Mouse (Mus musculus) ovary, postnatal 36 days (tissue): ENCODE measurements around the gene Gpt2.

Source experiments
- DNase-seq: peaks from one replicate; pipeline ENCODE4 v3.0.0; 2022; ENCODE audit warnings: low spot score, mixed read lengths

Gpt2 gene

DNA sequence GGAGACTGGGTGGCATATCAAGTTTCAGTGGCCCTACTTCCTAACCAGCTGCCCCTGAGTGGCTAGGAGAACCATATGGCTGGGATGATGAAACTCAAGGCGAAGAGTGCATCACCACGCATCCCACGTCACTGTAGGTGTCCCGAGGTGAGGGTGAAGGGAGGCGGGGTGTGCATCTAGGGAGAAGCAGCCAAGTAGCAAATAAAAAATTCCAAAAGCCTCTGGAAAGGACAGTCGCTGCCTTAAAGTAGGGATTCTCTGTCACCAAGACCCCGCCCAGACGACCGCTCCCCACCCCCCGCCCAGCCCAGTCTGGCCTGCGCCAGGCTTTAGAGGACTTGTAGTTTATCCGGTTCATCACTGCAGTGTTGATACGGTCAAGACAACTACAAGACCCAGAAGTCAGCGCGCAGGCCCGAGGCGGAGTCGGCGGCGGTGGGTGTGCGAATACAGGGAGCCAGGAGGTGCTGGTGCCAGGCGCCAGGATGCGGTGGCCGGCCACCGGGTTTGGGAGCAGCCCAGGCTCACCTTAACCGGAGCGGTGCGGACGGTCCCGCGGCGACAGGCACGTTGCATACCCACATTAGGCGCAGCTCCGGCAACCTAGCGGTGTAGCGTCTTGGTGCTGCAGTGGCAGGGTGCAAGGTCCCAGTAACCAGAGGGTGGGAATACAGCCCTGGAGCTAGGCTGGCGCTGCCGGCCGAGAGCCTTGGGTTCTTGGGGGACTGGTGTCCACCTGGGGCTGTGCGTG is at the start of gene Gpt2:
TSS of gene Gpt2 (plus strand) at position 452 of the 751 bp plus-strand sequence.
- DNase-seq, result peak; percentile 92

DNA sequence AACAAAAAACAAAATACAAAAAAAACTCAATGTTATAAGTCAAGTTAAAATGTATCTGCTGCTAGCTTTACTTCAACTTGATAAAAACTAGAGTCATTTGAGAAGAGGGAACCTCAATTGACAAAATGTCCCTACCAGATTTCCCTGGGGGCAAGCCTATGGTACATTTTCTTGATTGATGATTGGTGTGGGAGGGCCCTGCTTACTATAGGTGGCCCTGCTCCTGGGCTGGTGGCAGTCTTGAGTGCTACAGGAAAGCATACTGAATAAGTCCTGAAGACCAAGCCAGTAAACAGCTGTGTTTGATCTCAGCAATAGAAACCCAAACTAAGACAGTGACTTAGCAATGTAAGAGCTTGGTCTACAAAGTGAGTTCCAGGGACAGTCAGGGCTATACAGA is 48.3 kb upstream of the Gpt2 start:
- no peak for DNase-seq

DNA sequence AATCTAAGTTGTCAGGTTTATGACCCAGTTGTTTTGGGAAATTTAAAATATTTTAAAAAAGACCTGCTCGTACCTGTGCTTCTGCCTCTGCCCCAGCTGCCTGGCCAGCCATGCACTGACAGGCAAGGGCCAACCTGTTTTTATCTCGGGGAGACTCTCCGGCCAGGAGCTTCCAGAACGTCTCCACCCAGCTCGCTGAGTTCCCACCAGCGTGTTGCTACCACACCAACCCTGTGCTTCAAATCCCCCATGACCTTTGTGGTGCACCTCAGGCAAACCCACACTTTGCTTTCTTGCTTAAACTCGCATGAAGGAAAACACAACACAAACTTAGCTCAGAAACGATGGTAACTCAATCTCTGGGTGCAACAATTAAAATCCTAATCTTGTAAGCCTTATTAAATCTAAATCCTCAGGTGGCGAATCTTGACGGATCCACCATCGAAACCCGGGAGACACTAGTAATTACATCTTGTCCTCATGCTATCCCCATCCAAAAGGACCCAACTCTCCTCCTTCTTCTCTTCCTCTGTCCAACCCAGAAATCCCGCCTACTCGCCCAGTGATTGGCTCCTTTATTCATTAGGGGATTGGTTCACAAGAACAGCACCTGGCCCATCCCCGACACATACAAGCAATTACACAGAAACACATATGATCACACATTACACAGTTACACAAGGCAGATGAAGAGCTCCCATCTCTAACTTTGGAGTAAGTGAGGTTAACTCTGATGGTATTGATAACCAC is 46.3 kb upstream of the Gpt2 start:
- no peak for DNase-seq

DNA sequence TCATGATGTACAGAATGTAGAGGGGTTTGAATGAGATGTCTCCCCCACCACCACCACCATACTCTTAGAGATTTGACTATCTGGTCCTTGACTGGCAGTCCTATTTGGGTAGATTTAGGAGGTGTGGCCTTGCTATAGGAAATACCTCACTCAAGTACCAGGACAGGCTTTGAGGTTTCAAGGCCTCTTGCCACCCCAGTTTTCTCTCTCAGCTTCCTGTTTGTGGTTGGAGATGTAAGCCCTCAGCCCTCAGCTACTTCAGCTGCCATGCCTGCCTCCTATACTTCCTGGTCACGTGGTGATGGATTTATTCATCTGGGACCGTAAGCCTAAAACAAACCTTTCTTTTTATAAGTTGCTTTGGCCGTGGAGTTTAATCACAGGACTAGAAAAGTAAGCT is 42.0 kb upstream of the Gpt2 start:
- DNase-seq, result no peak

DNA sequence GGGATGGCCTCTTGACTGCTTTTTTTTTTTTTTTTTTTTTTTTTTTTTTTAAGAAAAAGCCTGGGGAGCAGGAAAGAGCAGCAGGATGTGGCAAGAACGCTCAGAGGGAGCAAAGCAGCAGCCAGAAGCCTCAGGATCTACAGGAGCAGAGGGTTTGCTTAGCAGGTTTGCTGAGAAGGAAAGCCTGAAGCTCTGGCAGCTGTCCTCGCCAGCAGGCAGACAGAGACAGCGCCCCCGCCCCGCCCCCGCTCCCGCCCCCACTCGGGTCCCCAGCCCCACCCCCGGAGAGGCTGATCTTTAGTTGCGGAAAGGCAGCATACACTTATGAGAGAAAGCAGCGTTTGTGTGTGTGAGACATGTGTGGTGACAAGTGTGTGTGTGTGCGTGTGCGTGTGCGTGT is 40.0 kb upstream of the Gpt2 start:
- no peak for DNase-seq

DNA sequence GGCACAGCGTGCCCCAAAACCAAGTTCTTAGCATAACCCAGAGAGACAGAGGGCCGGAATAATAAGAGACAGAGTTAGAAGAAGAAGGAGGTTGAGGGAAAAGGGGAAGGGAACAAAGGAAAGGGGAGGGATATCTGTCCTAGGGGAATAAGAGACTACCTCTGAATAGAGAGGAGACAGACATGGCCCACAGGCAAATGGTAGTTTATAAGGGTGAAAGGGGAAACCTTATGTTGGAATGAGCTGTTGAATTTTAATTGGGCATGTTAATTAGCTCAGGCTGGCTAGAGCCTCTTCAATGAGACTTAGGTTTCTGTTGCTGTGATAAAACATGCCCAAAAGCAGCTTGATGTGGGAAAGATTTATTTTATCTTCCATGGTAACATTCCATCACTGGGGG is 39.1 kb upstream of the Gpt2 start:
- no peak for DNase-seq

DNA sequence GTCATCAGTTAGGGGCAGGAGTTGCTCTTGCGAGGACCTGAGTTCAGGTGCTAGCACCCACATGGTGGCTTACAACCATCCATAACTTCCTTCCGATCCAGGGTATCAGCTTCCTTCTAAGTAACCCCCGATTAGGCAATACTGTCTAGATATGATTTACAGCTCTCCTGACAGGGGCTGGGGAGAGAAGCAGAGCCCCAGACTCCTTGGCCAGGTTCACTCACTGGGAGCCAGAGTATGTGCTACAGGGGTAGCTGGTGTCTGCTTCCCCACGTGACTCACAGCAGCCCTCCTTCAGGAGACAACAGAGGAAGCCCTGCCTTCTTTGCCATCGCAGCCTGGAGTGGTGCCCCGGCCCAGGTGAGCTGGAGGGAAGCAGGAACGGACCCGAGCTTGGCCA is 37.6 kb upstream of the Gpt2 start:
- no peak for DNase-seq

DNA sequence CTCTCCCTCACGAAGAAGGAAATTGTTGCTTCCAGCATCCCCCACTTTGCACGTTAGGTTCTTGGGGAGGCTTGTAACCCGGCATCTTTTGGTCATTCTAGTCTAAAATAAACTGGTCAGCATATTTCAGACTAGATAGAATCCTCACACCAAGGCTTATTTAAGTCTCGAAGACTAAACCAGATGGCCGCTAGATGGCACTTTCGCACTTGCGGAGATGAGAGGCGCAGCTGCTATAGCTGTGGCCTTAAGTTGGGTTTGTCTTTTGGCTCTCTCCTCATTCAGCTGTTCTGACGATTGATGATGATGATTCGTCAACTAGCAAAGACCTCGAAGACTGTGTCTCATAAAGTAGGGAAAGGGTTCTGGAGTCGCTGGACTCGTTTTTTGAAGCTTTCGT is 35.8 kb upstream of the Gpt2 start:
- peak; percentile 27 for DNase-seq

DNA sequence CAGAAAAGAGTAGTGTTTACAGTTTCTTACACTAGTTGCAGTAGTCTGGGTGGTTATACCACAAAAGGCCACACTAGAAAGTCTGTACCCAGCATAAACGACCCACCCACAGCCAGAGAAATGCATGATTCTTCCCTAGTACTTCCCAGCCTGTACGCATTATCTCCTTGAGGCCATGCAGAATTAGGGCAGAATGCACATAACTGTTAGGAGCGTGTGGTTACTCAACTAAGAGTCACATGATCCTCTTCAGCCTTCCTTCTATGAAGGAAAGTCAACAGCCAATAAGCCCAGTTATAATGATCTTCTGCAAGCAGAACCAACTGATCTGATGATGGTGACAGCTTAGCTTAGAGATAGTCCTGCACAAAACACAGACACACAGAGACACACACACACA is 32.8 kb upstream of the Gpt2 start:
- DNase-seq, result no peak

DNA sequence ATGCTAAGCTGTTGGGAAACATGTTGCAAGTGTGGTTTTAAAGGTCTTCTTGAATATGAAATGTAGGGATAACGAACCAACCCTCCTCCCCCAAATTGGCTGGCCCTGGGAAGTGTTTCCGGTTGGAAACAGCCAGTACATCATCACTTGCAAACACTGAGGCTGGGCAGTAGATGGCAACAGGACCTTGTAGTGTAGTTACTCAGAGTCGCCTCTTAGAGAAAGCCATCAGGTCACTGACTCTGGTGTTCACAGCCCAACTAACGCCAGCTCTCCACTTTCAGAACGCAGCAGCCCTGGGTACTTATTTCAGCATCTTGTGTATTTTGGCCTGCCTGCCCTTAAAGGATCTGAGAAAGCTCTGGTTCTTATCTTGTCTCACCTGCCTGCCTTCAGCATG is 31.6 kb upstream of the Gpt2 start:
- no peak for DNase-seq

DNA sequence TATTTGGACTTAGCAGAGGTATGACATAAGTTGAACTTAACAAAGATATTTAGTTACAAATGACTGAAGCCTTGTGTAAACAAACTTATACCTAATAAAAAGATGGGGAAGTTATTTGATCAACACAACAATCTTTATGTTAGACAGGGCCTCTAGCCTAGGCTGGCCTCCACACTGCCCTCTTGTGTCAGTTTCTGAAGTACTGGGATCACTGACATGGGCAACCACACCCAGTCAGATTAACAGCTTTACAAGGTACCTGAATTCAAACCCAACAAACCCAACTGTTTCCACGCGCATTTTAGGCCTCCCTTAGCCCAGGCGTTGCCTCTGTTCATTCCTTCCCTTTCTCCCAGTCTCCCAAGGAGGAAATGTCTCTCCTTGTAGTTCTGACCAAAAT is 31.0 kb upstream of the Gpt2 start:
- no peak for DNase-seq

DNA sequence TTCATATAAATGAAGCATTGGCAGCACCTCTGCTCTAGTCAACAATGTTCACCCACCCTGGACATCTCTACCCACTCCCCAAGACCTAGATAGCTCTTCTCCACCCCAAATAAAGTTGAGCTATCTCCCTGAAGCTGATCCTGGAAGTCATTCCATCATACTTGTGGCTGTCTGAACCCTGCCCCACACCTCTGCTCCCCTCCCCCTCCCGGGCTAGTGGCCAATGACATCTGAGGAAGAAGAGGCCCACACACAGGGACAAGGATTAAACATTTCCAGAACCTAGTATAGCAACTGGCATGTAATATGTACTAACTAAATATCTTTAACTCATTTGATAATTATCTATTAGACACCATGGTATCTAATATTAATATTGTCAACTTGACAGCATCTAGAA is 29.9 kb upstream of the Gpt2 start:
- no peak for DNase-seq

DNA sequence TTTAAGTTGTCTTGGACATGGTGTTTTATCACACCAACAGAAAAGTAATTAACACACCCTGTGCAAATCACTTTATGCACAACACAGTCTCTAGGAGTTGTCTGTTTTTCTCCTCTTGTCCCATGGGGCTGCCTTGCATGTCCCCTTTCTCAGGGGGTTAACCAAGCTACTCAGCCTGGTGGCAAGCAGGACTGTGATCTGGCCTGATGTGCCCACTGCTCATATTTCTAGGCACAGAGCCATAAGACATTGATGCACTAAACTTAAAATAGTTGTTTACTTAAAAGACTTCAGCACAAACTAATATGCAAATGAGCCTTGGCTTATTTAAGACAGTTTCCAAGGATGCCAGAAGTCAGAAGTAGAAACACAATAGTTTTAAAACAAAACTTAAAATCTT is 28.1 kb upstream of the Gpt2 start:
- no peak for DNase-seq

DNA sequence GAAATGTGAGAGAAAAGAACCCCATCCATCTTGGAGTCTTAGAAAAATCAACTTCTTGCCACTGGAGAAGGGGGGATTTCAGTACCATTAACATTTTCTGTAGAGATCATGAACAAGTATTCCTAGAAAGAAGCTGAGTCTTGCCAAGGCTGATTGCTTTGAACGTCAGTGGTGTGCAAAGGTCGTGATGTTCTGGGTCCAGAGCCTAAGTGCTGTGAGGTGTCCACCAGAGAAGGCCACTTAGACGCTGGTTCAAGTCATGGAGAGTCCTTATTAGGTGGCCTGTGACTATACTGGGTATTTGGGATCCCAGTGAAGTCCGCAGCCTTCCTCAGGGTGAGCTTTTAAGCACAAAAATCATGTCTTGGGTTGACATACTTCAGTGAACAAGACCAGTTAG is 26.3 kb upstream of the Gpt2 start:
- DNase-seq, result no peak

DNA sequence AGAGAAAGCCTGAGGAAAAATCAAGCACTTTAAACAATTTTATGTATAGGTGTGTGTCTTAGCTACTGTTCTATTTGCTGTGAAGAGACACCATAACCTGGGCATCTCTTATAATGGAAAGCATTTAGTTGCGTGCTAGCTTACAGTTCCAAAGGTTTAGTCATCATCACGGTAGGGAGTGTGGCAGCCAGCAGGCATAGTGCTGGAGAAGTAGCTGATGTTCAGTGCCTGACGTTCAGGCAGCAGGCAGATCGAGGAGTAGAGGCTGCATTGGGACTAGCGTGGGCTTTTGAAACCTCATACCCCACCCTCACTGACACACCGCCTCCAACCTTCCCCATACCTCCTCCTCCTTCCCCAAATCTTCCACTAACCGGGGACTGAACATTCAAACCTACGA is 21.6 kb upstream of the Gpt2 start:
- DNase-seq, result no peak

DNA sequence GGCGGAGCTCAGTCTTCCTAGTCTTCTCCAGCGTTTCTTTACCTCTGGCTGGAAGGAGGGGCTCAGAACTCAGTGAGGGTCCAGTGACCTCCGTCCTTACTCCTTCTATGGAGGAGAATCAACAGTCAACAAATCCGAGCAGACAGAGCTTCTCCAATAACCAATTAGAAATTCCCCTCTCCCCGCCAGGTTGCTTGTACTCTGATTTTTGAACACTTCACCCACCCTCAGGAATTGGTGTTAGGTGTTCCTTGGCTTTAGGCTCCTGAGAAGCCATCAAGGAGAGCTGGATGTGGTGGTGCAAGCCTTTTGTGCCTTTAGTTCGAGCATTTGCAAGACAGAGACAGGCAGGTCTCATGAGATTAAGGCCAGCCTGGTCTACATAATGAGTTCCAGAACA is 19.6 kb upstream of the Gpt2 start:
- DNase-seq, result no peak

DNA sequence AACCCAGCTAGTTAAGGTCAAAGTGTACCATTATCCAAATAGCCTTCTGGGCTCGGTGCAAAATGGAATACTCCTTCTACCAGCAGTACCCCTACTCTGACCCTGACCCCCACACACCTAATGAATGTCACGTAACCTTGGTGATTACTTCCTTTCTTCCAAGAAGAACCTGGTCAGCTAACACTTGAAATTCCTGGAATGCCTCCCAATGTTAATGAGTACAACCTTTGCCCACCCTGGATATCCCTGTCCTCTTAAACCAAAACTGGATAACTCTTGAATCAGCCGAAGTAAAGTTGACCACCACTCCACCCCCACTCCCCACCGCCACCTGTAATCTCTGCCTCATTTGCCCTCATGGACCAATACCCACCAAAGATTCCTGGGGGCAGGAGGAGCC is 19.1 kb upstream of the Gpt2 start:
- no peak for DNase-seq

DNA sequence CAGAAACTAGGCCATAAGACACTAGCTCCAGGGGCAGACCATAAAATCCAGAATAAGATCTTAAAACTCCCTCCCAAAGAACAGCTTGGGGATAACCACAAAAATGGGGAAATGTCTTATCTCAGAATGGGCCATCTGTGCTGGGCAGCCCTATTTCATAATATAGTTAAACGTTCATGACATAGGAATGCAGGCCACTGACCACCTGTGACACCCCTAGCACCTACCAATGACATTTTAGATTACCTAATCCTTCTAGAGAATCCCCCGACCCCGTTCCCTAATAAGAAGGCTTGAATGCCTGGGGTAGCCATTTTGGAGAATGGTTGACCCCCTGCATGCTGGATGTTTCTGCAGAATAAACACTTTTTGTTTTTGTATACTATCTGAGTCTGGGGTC is 17.5 kb upstream of the Gpt2 start:
- no peak for DNase-seq

DNA sequence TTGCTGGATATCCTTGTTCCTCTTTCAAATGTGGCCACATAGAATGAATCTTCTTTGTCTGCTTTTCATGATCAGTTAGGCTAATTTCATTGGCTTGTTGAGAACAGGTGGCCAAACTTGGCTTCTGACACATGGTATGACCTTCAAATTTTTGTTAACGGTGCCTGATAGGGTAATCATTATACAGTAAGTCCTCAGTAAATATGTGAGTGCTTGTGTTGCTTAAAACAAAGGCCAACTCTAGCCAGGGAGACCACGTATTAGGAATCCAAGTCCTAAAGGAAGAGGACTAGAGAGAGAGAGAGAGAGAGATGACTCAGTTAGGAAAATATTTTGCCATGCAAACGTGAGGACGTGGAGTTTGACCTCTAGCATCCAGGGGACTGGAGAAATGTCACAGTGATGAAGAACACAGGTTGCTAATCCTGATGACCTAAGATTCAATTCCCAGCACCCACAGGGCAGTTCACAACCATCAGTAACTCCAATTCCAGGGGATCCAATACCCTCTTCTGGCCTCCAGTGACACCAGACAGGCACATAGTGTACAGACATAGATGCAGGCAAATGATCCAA is 15.3 kb upstream of the Gpt2 start:
- DNase-seq, result no peak

DNA sequence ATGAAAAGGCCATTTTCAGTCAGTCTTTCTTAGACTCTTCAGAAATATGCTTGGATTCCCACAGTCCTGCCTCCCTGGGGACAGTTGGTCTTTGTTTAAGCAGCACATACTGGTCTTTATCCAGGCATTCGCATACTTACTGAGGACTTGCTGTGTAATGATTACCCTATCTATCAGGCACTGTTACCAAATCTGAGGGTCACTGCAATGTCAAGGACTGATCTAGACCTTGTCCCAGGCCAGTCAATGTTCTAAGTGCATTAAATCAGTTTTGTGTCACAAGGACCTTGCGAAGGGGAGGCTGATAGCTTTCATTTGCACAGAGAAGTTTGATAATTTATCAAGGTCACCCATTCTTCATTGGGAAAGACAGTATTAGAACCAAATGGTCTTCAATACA is 14.0 kb upstream of the Gpt2 start:
- no peak for DNase-seq

DNA sequence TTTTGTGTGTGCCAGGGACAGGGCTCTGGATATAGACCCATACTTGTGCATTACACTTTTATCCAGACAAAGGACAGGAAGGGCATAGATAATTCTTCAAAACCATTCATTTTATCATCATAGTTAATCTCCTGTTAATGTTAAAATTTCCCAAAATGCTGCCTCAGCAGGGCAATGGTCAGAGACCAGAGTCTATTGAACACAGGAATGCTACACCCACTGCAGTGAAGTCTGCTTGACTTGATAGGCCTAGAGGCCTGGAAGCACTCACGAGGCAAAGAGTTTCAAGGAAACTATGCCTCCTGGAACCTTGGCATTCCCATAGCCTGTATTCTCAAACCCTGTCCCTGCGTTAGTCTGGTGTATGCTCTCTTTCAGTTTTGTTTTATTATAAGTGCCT is 12.7 kb upstream of the Gpt2 start:
- DNase-seq, result no peak

DNA sequence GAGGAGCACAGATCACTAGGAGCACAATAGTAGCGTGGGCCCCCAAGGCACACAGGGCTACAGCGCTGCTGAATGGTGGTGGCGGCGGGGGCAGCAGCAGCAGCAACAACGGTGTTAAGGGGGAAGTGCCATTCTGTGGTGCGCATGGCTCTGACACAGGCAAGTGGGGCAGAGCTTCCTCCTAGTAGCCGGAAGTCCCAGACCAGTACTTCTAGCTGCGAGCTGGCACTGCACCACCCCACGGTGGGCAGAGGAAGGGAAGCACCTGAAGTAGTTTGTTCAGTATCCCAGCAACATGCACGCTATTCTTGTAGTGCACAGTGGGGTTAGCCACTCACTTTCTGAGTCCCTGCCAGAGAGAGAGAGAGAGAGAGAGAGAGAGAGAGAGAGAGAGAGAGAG is 10.5 kb upstream of the Gpt2 start:
- DNase-seq, result peak; percentile 32

DNA sequence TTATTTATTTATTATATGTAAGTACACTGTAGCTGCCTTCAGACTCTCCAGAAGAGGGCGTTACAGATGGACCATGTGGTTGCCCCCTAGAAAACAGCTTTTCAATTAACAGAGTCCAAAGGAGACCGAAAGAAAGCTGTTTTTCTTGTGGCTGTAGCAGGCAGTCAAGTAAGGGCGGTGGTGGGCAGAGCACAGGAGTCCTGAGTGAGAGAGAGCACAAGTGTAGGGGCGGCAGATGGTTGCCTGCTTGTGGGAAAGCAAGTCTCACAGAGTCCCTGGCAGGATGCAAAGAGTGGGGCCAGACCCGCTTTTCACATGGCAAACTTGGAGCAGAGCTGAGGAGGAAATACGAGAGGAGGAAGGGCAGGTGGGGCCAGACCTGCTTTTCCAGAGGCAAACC is 9.9 kb upstream of the Gpt2 start:
- DNase-seq, result no peak
